Mouse (Mus musculus) megakaryocyte, embryonic 14.5 days (primary cell): ENCODE results near the gene Bag2.

Experiments
- FLI1 ChIP-seq: IDR thresholded peaks from 2 replicates; pipeline ENCODE4 v1.6.1; 2012; ENCODE audit warnings: low read length, inconsistent platforms, mixed read lengths
- GATA1 ChIP-seq: IDR thresholded peaks from 3 replicates; pipeline ENCODE4 v1.6.1; 2012; ENCODE audit warnings: mixed read lengths, low read length, inconsistent platforms, borderline replicate concordance

GRCm38 (mm10) chr1:33756258-33757032 is 1.1 kb downstream of the Bag2 start:
- no peak for TF ChIP-seq GATA1
- TF ChIP-seq FLI1 = no peak
